Mouse (Mus musculus) CH12.LX (cell line): ENCODE measurements around the gene Cd3e. TPM values are rescaled to one million over a fixed set of nuclear protein-coding genes. Genes with fewer than 3 reads are reported as not detected.

Source experiments
- DNase-seq: peaks from one replicate; pipeline ENCODE4 v3.0.0-alpha.2; 2013; ENCODE audit errors: extremely low read depth
- H3K27ac ChIP-seq: 2 replicates; pipeline ENCODE4 v1.5.1; 2012; ENCODE audit warnings: low read depth, mild to moderate bottlenecking, control low read depth, moderate library complexity; ENCODE audit not compliant: insufficient read depth
- H3K27me3 ChIP-seq: replicated peaks from 2 replicates; pipeline ENCODE3; 2012; ENCODE audit warnings: inconsistent platforms
- H3K36me3 ChIP-seq, 2 experiments: replicated peaks in 1 of 2; 2 replicates each; pipeline versions ENCODE3 to v1.6.1; 2012; ENCODE audit warnings: inconsistent platforms in 1 of 2, low read length in 1 of 2, mild to moderate bottlenecking in 1 of 2, mixed read lengths in 1 of 2, moderate library complexity in 1 of 2; ENCODE audit not compliant: control insufficient read depth in 1 of 2, insufficient read depth in 1 of 2
- H3K4me1 ChIP-seq, 2 experiments: 2 replicates each; pipeline ENCODE4 v1.6.1; 2012; ENCODE audit warnings: inconsistent platforms in 1 of 2, moderate library complexity in 1 of 2; ENCODE audit not compliant: insufficient read depth in 2 of 2, control insufficient read depth in 1 of 2
- H3K4me2 ChIP-seq: 2 replicates; pipeline ENCODE4 v1.6.1; 2012; ENCODE audit warnings: low read depth, mild to moderate bottlenecking, control low read depth; ENCODE audit not compliant: poor library complexity, insufficient read depth, severe bottlenecking
- H3K4me3 ChIP-seq, 3 experiments: fragments of 150-350 bp in 1 of 3; sonication (generic) in 1 of 3; replicated peaks in 1 of 3; 2 replicates each; pipeline versions ENCODE3 to v1.5.1; 2011 to 2012; ENCODE audit warnings: low read depth in 2 of 3, low read length in 2 of 3, mild to moderate bottlenecking in 2 of 3, moderate library complexity in 2 of 3, control low read depth in 1 of 3, improper control_type of control experiment in 1 of 3, inconsistent platforms in 1 of 3, mixed read lengths in 1 of 3; ENCODE audit not compliant: poor library complexity in 1 of 3
- H3K79me2 ChIP-seq: replicated peaks from 2 replicates; pipeline ENCODE4 v1.6.1; 2012; ENCODE audit warnings: mild to moderate bottlenecking, moderate library complexity; ENCODE audit not compliant: control insufficient read depth, poor library complexity, insufficient read depth, severe bottlenecking; ENCODE audit errors: extremely low read depth
- H3K9ac ChIP-seq: 2 replicates; pipeline ENCODE4 v1.6.1; 2012; ENCODE audit warnings: low read depth, mild to moderate bottlenecking, control low read depth, moderate library complexity; ENCODE audit not compliant: insufficient read depth
- H3K9me3 ChIP-seq: replicated peaks from 2 replicates; pipeline ENCODE3; 2012; ENCODE audit warnings: low read length, inconsistent platforms, mixed read lengths
- BHLHE40 ChIP-seq: IDR thresholded peaks from 2 replicates; pipeline ENCODE4 v1.6.1; 2011; ENCODE audit warnings: mild to moderate bottlenecking, low read depth, low read length, improper control_type of control experiment
- CHD1 ChIP-seq: IDR thresholded peaks from 2 replicates; pipeline ENCODE4 v1.6.1; 2012; ENCODE audit warnings: low read depth, low read length, improper control_type of control experiment, inconsistent platforms
- CHD2 ChIP-seq: IDR thresholded peaks from 2 replicates; pipeline ENCODE4 v1.6.1; 2011; ENCODE audit warnings: low read length, improper control_type of control experiment
- CTCF ChIP-seq, 2 experiments: IDR thresholded peaks in 1 of 2; conservative IDR thresholded peaks in 1 of 2; 2 replicates each; pipeline ENCODE4 v1.5.1; 2011 to 2012; ENCODE audit warnings: low read depth in 2 of 2, low read length in 2 of 2, improper control_type of control experiment in 1 of 2, inconsistent platforms in 1 of 2, mild to moderate bottlenecking in 1 of 2, moderate library complexity in 1 of 2
- ELF1 ChIP-seq: IDR thresholded peaks from 2 replicates; pipeline ENCODE4 v1.6.1; 2014; ENCODE audit warnings: low read depth, mild to moderate bottlenecking, inconsistent platforms, low read length, improper control_type of control experiment
- EP300 ChIP-seq: IDR thresholded peaks from 2 replicates; pipeline ENCODE4 v1.6.1; 2011; ENCODE audit warnings: low read length, improper control_type of control experiment
- ETS1 ChIP-seq: conservative IDR thresholded peaks from 2 replicates; pipeline ENCODE4 v1.6.1; 2012; ENCODE audit warnings: low read depth, mild to moderate bottlenecking, inconsistent platforms, low read length, improper control_type of control experiment, moderate library complexity
- GABPA ChIP-seq: IDR thresholded peaks from 2 replicates; pipeline ENCODE4 v1.6.1; 2012; ENCODE audit warnings: low read depth, low read length, improper control_type of control experiment, inconsistent platforms; ENCODE audit not compliant: insufficient replicate concordance
- HCFC1 ChIP-seq: IDR thresholded peaks from 2 replicates; pipeline ENCODE4 v1.6.1; 2012; ENCODE audit warnings: low read depth, mild to moderate bottlenecking, inconsistent platforms, low read length, improper control_type of control experiment
- IRF4 ChIP-seq: IDR thresholded peaks from 2 replicates; pipeline ENCODE4 v1.6.1; 2014; ENCODE audit warnings: low read depth, mild to moderate bottlenecking, inconsistent platforms, low read length, improper control_type of control experiment
- JUN ChIP-seq: IDR thresholded peaks from 2 replicates; pipeline ENCODE4 v1.6.1; 2011; ENCODE audit warnings: low read depth, mild to moderate bottlenecking, low read length, improper control_type of control experiment, moderate library complexity; ENCODE audit not compliant: insufficient read depth
- JUND ChIP-seq: conservative IDR thresholded peaks from 2 replicates; pipeline ENCODE4 v1.6.1; 2011; ENCODE audit warnings: low read depth, low read length, improper control_type of control experiment
- KAT2A ChIP-seq: IDR thresholded peaks from 2 replicates; pipeline ENCODE4 v1.6.1; 2012; ENCODE audit warnings: low read length, improper control_type of control experiment, inconsistent platforms; ENCODE audit not compliant: insufficient replicate concordance
- MAFK ChIP-seq: IDR thresholded peaks from 2 replicates; pipeline ENCODE4 v1.6.1; 2011; ENCODE audit warnings: low read length, improper control_type of control experiment; ENCODE audit not compliant: insufficient replicate concordance
- MAX ChIP-seq: IDR thresholded peaks from 2 replicates; pipeline ENCODE4 v1.6.1; 2011; ENCODE audit warnings: low read length, improper control_type of control experiment
- MAZ ChIP-seq: IDR thresholded peaks from 2 replicates; pipeline ENCODE4 v1.6.1; 2012; ENCODE audit warnings: low read depth, mild to moderate bottlenecking, inconsistent platforms, low read length, improper control_type of control experiment, moderate library complexity
- MXI1 ChIP-seq: IDR thresholded peaks from 2 replicates; pipeline ENCODE4 v1.6.1; 2011; ENCODE audit warnings: mild to moderate bottlenecking, low read depth, low read length, improper control_type of control experiment
- MYC ChIP-seq: IDR thresholded peaks from 2 replicates; pipeline ENCODE4 v1.6.1; 2011; ENCODE audit warnings: low read depth, mild to moderate bottlenecking, improper control_type of control experiment, low read length
- NELFE ChIP-seq: IDR thresholded peaks from 2 replicates; pipeline ENCODE4 v1.6.1; 2011; ENCODE audit warnings: low read depth, low read length, improper control_type of control experiment
- NRF1 ChIP-seq: IDR thresholded peaks from 2 replicates; pipeline ENCODE4 v1.6.1; 2014; ENCODE audit warnings: low read depth, mild to moderate bottlenecking, inconsistent platforms, low read length, improper control_type of control experiment, moderate library complexity
- PAX5 ChIP-seq: IDR thresholded peaks from 2 replicates; pipeline ENCODE4 v1.6.1; 2012; ENCODE audit warnings: low read length, inconsistent platforms, mixed read lengths
- POLR2A ChIP-seq: IDR thresholded peaks from 2 replicates; pipeline ENCODE4 v1.6.1; 2011; ENCODE audit warnings: low read depth, mild to moderate bottlenecking, improper control_type of control experiment, low read length
- POLR2AphosphoS2 ChIP-seq: IDR thresholded peaks from 2 replicates; pipeline ENCODE4 v1.6.1; 2011; ENCODE audit warnings: low read depth, low read length, improper control_type of control experiment
- RAD21 ChIP-seq: IDR thresholded peaks from 2 replicates; pipeline ENCODE4 v1.6.1; 2011; ENCODE audit warnings: low read depth, mild to moderate bottlenecking, low read length, improper control_type of control experiment, moderate library complexity
- RCOR1 ChIP-seq: conservative IDR thresholded peaks from 2 replicates; pipeline ENCODE4 v1.6.1; 2012; ENCODE audit warnings: low read depth, mild to moderate bottlenecking, inconsistent platforms, low read length, improper control_type of control experiment
- SIN3A ChIP-seq: IDR thresholded peaks from 2 replicates; pipeline ENCODE4 v1.6.1; 2012; ENCODE audit warnings: low read length, improper control_type of control experiment, inconsistent platforms
- SMC3 ChIP-seq: IDR thresholded peaks from 2 replicates; pipeline ENCODE4 v1.6.1; 2011; ENCODE audit warnings: low read depth, low read length, improper control_type of control experiment
- TBP ChIP-seq: conservative IDR thresholded peaks from 2 replicates; pipeline ENCODE4 v1.6.1; 2011; ENCODE audit warnings: low read depth, low read length, improper control_type of control experiment
- USF2 ChIP-seq: conservative IDR thresholded peaks from 2 replicates; pipeline ENCODE4 v1.6.1; 2011; ENCODE audit warnings: low read depth, low read length, improper control_type of control experiment
- ZC3H11A ChIP-seq: IDR thresholded peaks from 2 replicates; pipeline ENCODE4 v1.6.1; 2012; ENCODE audit warnings: low read depth, mild to moderate bottlenecking, inconsistent platforms, low read length, improper control_type of control experiment
- ZKSCAN1 ChIP-seq: IDR thresholded peaks from 2 replicates; pipeline ENCODE4 v1.6.1; 2012; ENCODE audit warnings: low read depth, inconsistent platforms, low read length, improper control_type of control experiment, borderline replicate concordance
- ZMIZ1 ChIP-seq: IDR thresholded peaks from 2 replicates; pipeline ENCODE4 v1.6.1; 2012; ENCODE audit warnings: low read depth, mild to moderate bottlenecking, inconsistent platforms, low read length, improper control_type of control experiment
- ZNF384 ChIP-seq: IDR thresholded peaks from 2 replicates; pipeline ENCODE4 v1.6.1; 2012; ENCODE audit warnings: low read depth, low read length, improper control_type of control experiment, inconsistent platforms
- dilution Hi-C: fragments of 300-500 bp; cut with MboI; formaldehyde crosslinking; loops from 2 replicates; pipeline ENCODE4 v1.14.3; 2020; ENCODE audit warnings: low sequenced_read_pairs; ENCODE audit not compliant: extremely low pct_unique_long_range_greater_than_20kb, extremely low pct_ligation_motif_present
- in situ Hi-C: fragments of 300-500 bp; cut with MboI; formaldehyde crosslinking; loops from 3 replicates; pipeline ENCODE4 v1.14.3; 2019; ENCODE audit warnings: low sequenced_read_pairs, low pct_ligation_motif_present, low pct_unique_long_range_greater_than_20kb, mixed read lengths
- polyA plus RNA-seq: library from polyadenylated mRNA; unstranded; fragments of >175 nt; gene quantifications from 2 replicates; pipeline ENCODE4 v1.2.1, GENCODE M21; 2012; ENCODE audit warnings: low read depth; ENCODE audit not compliant: insufficient read length
- total RNA-seq, 2 experiments: library from RNA; depleted of rRNA; stranded (reverse); fragments of 300-350 nt in 1 of 2; fragments of >200 nt in 1 of 2; gene quantifications; 2 replicates each; pipeline ENCODE4 v1.2.3; 2012 to 2014

Cd3e gene
- total and polyA plus RNA-seq, 3 experiments: not detected

GRCm38 (mm10) chr9:44977813-44978212 lies 31.6 kb downstream of the Cd3e start:
- H3K27ac ChIP-seq: no peak overlapping the region
- TF ChIP-seq USF2 (no peak), PAX5 (no peak), SMC3 (no peak), IRF4 (no peak), ETS1 (no peak), MAZ (no peak), ZKSCAN1 (no peak), ELF1 (no peak), ZNF384 (no peak), NRF1 (no peak), SIN3A (no peak), HCFC1 (no peak), CHD1 (no peak), JUN (no peak), TBP (no peak)
- no peak overlapping the region for H3K4me3 ChIP-seq
- peaks cover 25% of the 10 kb centered on the region for H3K27me3 ChIP-seq
- in situ Hi-C loops: no loop called here
- no peaks in the 10 kb centered on the region for H3K36me3 ChIP-seq
- no peak overlapping the region for H3K9ac ChIP-seq
- dilution Hi-C loops: no loop called here
- H3K4me2 ChIP-seq: no peak overlapping the region
- no peaks in the 10 kb centered on the region for H3K79me2 ChIP-seq
- DNase-seq: no peak
- H3K9me3 ChIP-seq: no peaks in the 10 kb centered on the region
- H3K4me1 ChIP-seq: peaks cover 12% of the 10 kb centered on the region in 2 experiments; a peak in 2 of 4 replicates

- no peak for DNase-seq
- Histone ChIP-seq H3K4me3 (no peak overlapping the region), H3K4me1 (peaks cover 0 to 12% of the 10 kb centered on the region in 2 experiments; a peak in 2 of 4 replicates), H3K9ac (no peak overlapping the region), H3K9me3 (no peaks in the 10 kb centered on the region), H3K27ac (no peak overlapping the region), H3K36me3 (no peaks in the 10 kb centered on the region), H3K79me2 (peaks cover 9% of the 10 kb centered on the region), H3K27me3 (peaks cover 16% of the 10 kb centered on the region), H3K4me2 (no peak overlapping the region)
- in situ Hi-C loops (no loop called here), dilution Hi-C loops (no loop called here)
- TF ChIP-seq POLR2A: no peak
- TF ChIP-seq GABPA: no peak
- TF ChIP-seq MXI1: no peak
- TF ChIP-seq MAFK: no peak
- TF ChIP-seq POLR2AphosphoS2: no peak
- no peak for TF ChIP-seq EP300
- TF ChIP-seq JUND: no peak
- TF ChIP-seq HCFC1: no peak
- TF ChIP-seq IRF4: no peak
- TF ChIP-seq CHD2: no peak
- no peak for TF ChIP-seq TBP
- TF ChIP-seq KAT2A: no peak
- no peak for TF ChIP-seq USF2
- no peak for TF ChIP-seq RCOR1
- no peak for TF ChIP-seq MAZ
- peak; percentile 13 to 71; a peak in 2 of 4 replicates for TF ChIP-seq CTCF (conservative IDR thresholded peaks at IDR 0.05 in 1 of 2, IDR thresholded peaks at IDR 0.05 in 1 of 2; ENCODE audit: low read depth in 2 of 2, low read length in 2 of 2)
- TF ChIP-seq ELF1: no peak
- no peak for TF ChIP-seq MAX
- no peak for TF ChIP-seq NELFE
- no peak for TF ChIP-seq NRF1
- peak; percentile 65 for TF ChIP-seq RAD21
- no peak for TF ChIP-seq MYC
- TF ChIP-seq ZKSCAN1: no peak
- no peak for TF ChIP-seq CHD1
- TF ChIP-seq PAX5: no peak
- peak; percentile 71 for TF ChIP-seq SMC3
- no peak for TF ChIP-seq ZMIZ1
- TF ChIP-seq JUN: no peak
- TF ChIP-seq ZC3H11A: peak; percentile 23; the same call in 1 of the 2 replicates
- peak; percentile 58 for TF ChIP-seq ZNF384
- no peak for TF ChIP-seq BHLHE40
- TF ChIP-seq ETS1: no peak
Measured at GRCm38 (mm10) chr9:44969450-44969849, 40.0 kb downstream of the Cd3e start.
